ENCODE assay signal across 33 mouse cellular contexts in the genomic region with DNA sequence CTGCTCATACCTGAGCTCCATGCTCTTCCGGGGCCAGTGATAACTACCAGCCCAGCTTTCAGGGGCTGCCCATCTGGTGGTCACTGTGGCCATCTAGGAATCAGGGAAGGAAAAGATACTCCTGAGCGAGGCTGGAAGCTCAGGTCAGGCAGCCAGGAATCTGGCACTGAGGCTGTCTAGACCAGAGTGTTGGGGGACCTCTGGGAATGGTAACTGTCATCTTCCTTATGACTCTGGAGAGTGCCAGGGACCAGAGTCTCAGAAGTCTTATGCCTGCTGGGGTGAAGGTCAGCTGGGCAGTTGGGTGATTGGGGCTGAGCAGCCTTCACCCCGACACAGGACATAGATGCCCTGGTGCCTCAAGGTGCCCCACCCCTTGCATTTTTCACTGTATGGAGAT. TPM values are rescaled to one million over a fixed set of nuclear protein-coding genes. Genes with fewer than 3 reads are reported as not detected.
"Had no signal": no experiment of that assay in that cellular context is flagged by ENCODE, and none has a peak within 500 bp of the region (broad histone marks: within the 10 kb centered on the region; RNA-seq: fewer than 3 reads in every experiment).

No protein-coding gene starts in this region.

- H3K27ac ChIP-seq: gastrocnemius, adult 2 months; heart, embryonic 10.5 days; hindbrain, embryonic 10.5 days; hindbrain, embryonic 12.5 days; hindbrain, embryonic 14.5 days; intestine, embryonic 15.5 days; layer of hippocampus, adult 2 months; limb, embryonic 13.5 days; limb, embryonic 15.5 days; liver, embryonic 13.5 days; liver, embryonic 15.5 days had no signal

- H3K36me3 ChIP-seq: heart, embryonic 10.5 days; heart, embryonic 12.5 days; hindbrain, embryonic 10.5 days; hindbrain, embryonic 12.5 days; intestine, embryonic 15.5 days; limb, embryonic 13.5 days; limb, embryonic 15.5 days; liver, embryonic 13.5 days; liver, embryonic 15.5 days had no signal

- H3K9me3 ChIP-seq: heart, embryonic 10.5 days; hindbrain, embryonic 12.5 days; intestine, embryonic 15.5 days; limb, embryonic 15.5 days; liver, embryonic 13.5 days; liver, embryonic 15.5 days had no signal

- H3K4me2 ChIP-seq: heart, embryonic 12.5 days; hindbrain, embryonic 12.5 days; hindbrain, embryonic 14.5 days; intestine, embryonic 15.5 days; limb, embryonic 13.5 days; limb, embryonic 15.5 days; liver, embryonic 13.5 days; liver, embryonic 15.5 days had no signal

- H3K4me3 ChIP-seq: gastrocnemius, adult 2 months; heart, embryonic 10.5 days; heart, embryonic 12.5 days; hindbrain, embryonic 10.5 days; hindbrain, embryonic 12.5 days; intestine, embryonic 15.5 days; layer of hippocampus, adult 2 months; limb, embryonic 13.5 days; limb, embryonic 15.5 days; liver, embryonic 13.5 days; liver, embryonic 15.5 days had no signal

- H3K9ac ChIP-seq: heart, embryonic 12.5 days; hindbrain, embryonic 12.5 days; hindbrain, embryonic 14.5 days; intestine, embryonic 15.5 days; limb, embryonic 13.5 days; limb, embryonic 15.5 days; liver, embryonic 13.5 days; liver, embryonic 15.5 days had no signal

- DNase-seq: gastrocnemius, adult 2 months; gastrocnemius, postnatal 10 days; gastrocnemius, postnatal 25 days; heart, postnatal 4 days; kidney, adult 18-20 months; kidney, adult 8-10 months; kidney, postnatal 10 days; kidney, postnatal 25 days; kidney, postnatal 4 days; left cerebral cortex, postnatal 4 days; liver, embryonic 13.5 days had no signal

- ATAC-seq: hindbrain, embryonic 16.5 days; inflammation-experienced regulatory T-cells, adult 6 months; intestine, embryonic 15.5 days; intestine, postnatal 0 days had no signal

- H3K27me3 ChIP-seq: heart, embryonic 12.5 days; hindbrain, embryonic 12.5 days; intestine, embryonic 15.5 days; limb, embryonic 13.5 days; limb, embryonic 15.5 days; liver, embryonic 13.5 days; liver, embryonic 15.5 days had no signal

- H3K4me1 ChIP-seq: liver, embryonic 13.5 days; liver, embryonic 15.5 days had no signal

RNA-seq across cellular contexts. Expression of gene Trarg1, which starts 28.0 kb away (rescaled TPM):
- total RNA-seq: granulocyte monocyte progenitor cell, adult 5-6 weeks had no signal
- polyA plus RNA-seq: heart, embryonic 12.5 days; liver, embryonic 13.5 days; liver, embryonic 15.5 days had no signal

RNA-seq across cellular contexts. Expression of gene Bhlha9, which starts 35.4 kb away (rescaled TPM):
- total RNA-seq: gastrocnemius, adult 2 months; gastrocnemius, postnatal 10 days; gastrocnemius, postnatal 25 days; gastrocnemius, postnatal 4 days; granulocyte monocyte progenitor cell, adult 5-6 weeks; heart, adult 8-10 months; heart, postnatal 10 days; heart, postnatal 25 days; heart, postnatal 4 days; liver, adult 2 months had no signal
- polyA plus RNA-seq: heart, embryonic 14.5 days; heart, embryonic 16.5 days; inflammation-experienced regulatory T-cells, adult 6 months; intestine, postnatal 0 days; kidney, embryonic 14.5 days; liver, adult 2 months; liver, embryonic 13.5 days; liver, embryonic 15.5 days had no signal
